Mouse (Mus musculus): Measurements from ENCODE around the gene Apbb1. TPM values are rescaled to one million over a fixed set of nuclear protein-coding genes. Genes with fewer than 3 reads are reported as not detected.

The Apbb1 gene
- polyA plus RNA-seq, 1 experiment, result 22.4 TPM

DNA sequence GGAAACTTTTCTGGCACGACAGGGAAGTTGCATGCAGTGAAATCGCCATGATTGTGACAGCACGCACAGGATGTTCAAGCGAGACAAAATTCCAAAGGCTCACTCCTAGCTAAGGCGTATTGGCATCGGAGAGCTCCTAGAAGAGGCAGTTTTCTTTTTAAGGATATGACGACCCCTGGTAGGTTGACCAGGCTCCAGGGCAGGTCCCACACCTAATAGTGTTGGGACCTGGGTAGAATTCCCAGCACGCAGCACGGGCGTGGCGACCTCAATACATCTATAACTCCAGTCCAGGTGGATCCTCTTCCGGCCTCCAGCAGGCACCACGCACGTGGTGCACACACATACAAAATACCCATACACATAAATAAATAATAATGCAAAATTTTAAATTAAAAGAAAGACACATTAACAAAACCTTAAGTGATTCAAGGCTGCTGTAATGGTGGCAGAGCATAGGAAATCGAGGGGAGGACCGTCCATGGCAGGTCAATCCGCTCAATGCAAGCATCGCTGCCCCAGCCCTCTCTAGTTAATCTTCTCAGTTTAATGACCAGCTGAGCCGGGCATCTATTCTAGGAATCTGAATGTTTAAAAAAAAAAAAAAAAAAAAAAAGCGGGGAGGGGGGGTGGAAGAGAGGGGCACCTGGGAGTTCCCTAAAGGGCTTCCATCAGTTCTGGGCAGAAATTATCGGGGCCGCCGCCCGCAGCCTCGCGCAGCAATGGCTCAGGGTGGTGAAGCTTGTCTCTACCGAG lies 27.8 kb downstream of the Apbb1 start:
- peak overlapping the region; percentile 10 for H3ac ChIP-seq (ENCODE audit: control insufficient read depth, insufficient read length, low read depth)
- H3K27me3 ChIP-seq (ENCODE audit: control insufficient read depth, insufficient read depth, insufficient read length), result no peaks in the 10 kb centered on the region
- H3K79me2 ChIP-seq (ENCODE audit: control insufficient read depth, insufficient read depth), result no peaks in the 10 kb centered on the region
- no peak for TF ChIP-seq MYOD1 (IDR thresholded peaks at IDR 0.05; ENCODE audit: control insufficient read depth, insufficient read length, low read depth)
- H3K36me3 ChIP-seq (ENCODE audit: control insufficient read depth, insufficient read depth), result peaks cover 9% of the 10 kb centered on the region
- no peaks in the 10 kb centered on the region for H3K79me3 ChIP-seq (ENCODE audit: low read depth)
- H3K4me3 ChIP-seq (ENCODE audit: insufficient read depth, poor library complexity, severe bottlenecking), result peak overlapping the region; percentile 44

DNA sequence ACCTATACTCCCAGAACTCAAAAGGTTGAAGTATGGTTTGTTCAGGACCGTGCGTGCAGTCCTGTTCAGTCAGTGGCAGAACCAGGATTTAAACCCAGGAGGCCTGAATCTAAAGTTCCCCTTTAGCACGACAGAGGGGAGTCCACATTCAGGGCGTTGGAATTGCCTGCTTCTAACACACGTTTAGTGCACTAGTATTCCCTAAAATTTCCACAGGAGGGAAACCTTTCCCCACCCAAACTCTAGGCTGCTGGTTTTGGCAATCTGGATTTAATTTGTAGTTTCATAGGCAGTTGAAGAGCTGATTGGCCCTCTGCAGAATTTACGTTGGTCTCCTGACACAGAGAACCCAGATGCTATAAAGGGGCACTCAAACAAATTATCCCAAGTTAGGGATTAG lies 32.4 kb downstream of the Apbb1 start:
- Histone ChIP-seq H3K79me3 (ENCODE audit: low read depth) (no peaks in the 10 kb centered on the region), H3K36me3 (ENCODE audit: control insufficient read depth, insufficient read depth) (no peaks in the 10 kb centered on the region), H3K79me2 (ENCODE audit: control insufficient read depth, insufficient read depth) (no peaks in the 10 kb centered on the region), H3K27me3 (ENCODE audit: control insufficient read depth, insufficient read depth, insufficient read length) (no peaks in the 10 kb centered on the region), H3ac (ENCODE audit: control insufficient read depth, insufficient read length, low read depth) (no peak overlapping the region), H3K4me3 (ENCODE audit: insufficient read depth, poor library complexity, severe bottlenecking) (no peak overlapping the region)
- TF ChIP-seq FOSL1 (IDR thresholded peaks at IDR 0.05; ENCODE audit: insufficient read depth, low read length, poor library complexity, severe bottlenecking), result no peak
- no peak for TF ChIP-seq MYOG (IDR thresholded peaks at IDR 0.05; ENCODE audit: control insufficient read depth, extremely low read depth, insufficient read length)
- no peak for TF ChIP-seq USF1 (IDR thresholded peaks at IDR 0.05; ENCODE audit: low read depth)
- no peak for TF ChIP-seq MAX (IDR thresholded peaks at IDR 0.05)
- TF ChIP-seq CTCF (IDR thresholded peaks at IDR 0.05; ENCODE audit: control insufficient read depth, insufficient read depth, insufficient read length), result no peak

DNA sequence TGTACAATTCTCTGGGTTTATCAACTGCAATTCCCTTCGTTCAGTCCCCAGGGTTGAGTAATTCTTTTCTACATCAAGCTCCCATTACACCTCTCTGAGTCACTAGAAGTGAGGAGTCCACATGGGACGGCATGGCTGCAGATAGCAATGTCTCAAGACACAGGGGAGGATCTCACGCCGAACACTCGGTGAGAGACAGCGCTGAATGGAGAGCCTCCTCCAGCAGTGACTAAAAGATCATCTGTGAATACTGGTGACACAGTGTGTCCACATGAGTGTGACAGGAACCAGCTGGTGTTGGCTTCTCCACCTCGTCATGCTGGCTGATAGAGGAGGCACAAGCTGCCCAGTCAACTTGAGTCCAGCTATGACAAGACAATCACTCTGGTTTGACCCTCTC lies 33.5 kb downstream of the Apbb1 start:
- TF ChIP-seq MYOD1 (IDR thresholded peaks at IDR 0.05; ENCODE audit: control insufficient read depth, insufficient read length, low read depth), result no peak
- TF ChIP-seq FOSL1 (IDR thresholded peaks at IDR 0.05; ENCODE audit: insufficient read depth, low read length, poor library complexity, severe bottlenecking), result no peak
- TF ChIP-seq MAX (IDR thresholded peaks at IDR 0.05), result no peak
- TF ChIP-seq CEBPB (IDR thresholded peaks at IDR 0.05; ENCODE audit: low read depth), result no peak
- TF ChIP-seq USF1 (IDR thresholded peaks at IDR 0.05; ENCODE audit: low read depth), result no peak
- no peak for TF ChIP-seq CTCF (IDR thresholded peaks at IDR 0.05; ENCODE audit: control insufficient read depth, insufficient read depth, insufficient read length)
- TF ChIP-seq MYOG (IDR thresholded peaks at IDR 0.05; ENCODE audit: control insufficient read depth, extremely low read depth, insufficient read length), result no peak
- H3K36me3 ChIP-seq (ENCODE audit: control insufficient read depth, insufficient read depth), result no peaks in the 10 kb centered on the region
- no peaks in the 10 kb centered on the region for H3K79me3 ChIP-seq (ENCODE audit: low read depth)
- H3K79me2 ChIP-seq (ENCODE audit: control insufficient read depth, insufficient read depth), result no peaks in the 10 kb centered on the region
- no peaks in the 10 kb centered on the region for H3K27me3 ChIP-seq (ENCODE audit: control insufficient read depth, insufficient read depth, insufficient read length)
- no peak overlapping the region for H3ac ChIP-seq (ENCODE audit: control insufficient read depth, insufficient read length, low read depth)
- no peak overlapping the region for H3K4me3 ChIP-seq (ENCODE audit: insufficient read depth, poor library complexity, severe bottlenecking)

DNA sequence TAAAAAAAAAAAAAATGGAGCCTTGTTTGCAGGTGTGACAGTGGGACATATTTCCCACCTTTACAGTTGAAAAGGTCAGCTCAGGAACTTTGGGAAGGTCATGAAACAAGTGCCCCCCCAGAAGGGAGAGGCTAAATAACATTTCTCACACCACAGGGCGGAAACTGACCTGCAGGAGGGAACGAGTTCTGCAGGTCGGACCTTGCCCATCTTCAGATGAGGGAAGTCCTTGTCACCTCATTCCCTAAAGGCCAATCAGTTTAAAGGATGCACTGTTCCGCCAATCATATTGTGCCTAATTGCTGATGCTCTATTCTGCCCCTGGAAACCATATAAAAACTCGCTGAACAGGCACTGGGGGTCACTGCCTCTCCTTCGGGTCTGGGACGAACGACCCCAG lies 35.5 kb downstream of the Apbb1 start:
- no peak overlapping the region for H3ac ChIP-seq (ENCODE audit: control insufficient read depth, insufficient read length, low read depth)
- TF ChIP-seq USF1 (IDR thresholded peaks at IDR 0.05; ENCODE audit: low read depth) (no peak), MYOD1 (IDR thresholded peaks at IDR 0.05; ENCODE audit: control insufficient read depth, insufficient read length, low read depth) (no peak), CTCF (IDR thresholded peaks at IDR 0.05; ENCODE audit: control insufficient read depth, insufficient read depth, insufficient read length) (no peak), MAX (IDR thresholded peaks at IDR 0.05) (no peak), MYOG (IDR thresholded peaks at IDR 0.05; ENCODE audit: control insufficient read depth, extremely low read depth, insufficient read length) (no peak)
- no peaks in the 10 kb centered on the region for H3K27me3 ChIP-seq (ENCODE audit: control insufficient read depth, insufficient read depth, insufficient read length)
- H3K36me3 ChIP-seq (ENCODE audit: control insufficient read depth, insufficient read depth), result no peaks in the 10 kb centered on the region
- no peaks in the 10 kb centered on the region for H3K79me2 ChIP-seq (ENCODE audit: control insufficient read depth, insufficient read depth)
- no peak overlapping the region for H3K4me3 ChIP-seq (ENCODE audit: insufficient read depth, poor library complexity, severe bottlenecking)
- H3K79me3 ChIP-seq (ENCODE audit: low read depth), result no peaks in the 10 kb centered on the region

DNA sequence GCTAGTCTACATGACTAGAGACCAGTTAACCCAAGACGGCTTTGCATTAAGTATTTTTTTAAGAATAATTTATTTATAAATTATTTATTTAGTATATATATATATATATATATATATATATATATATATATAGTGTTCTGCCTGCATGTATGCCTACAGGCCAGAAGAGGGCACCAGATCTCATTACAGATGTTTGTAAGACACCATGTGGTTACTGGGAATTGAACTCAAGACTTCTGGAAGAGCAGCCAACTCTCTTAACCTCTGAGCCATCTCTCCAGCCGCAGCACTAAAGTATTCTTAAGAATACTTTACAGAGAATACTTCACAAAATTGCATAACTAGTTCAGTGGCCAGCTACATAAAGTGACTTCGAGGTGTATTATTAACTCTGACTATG lies 47.3 kb downstream of the Apbb1 start:
- Histone ChIP-seq H3K4me3 (ENCODE audit: insufficient read depth, poor library complexity, severe bottlenecking) (no peak overlapping the region), H3K79me3 (ENCODE audit: low read depth) (no peaks in the 10 kb centered on the region), H3ac (ENCODE audit: control insufficient read depth, insufficient read length, low read depth) (no peak overlapping the region), H3K79me2 (ENCODE audit: control insufficient read depth, insufficient read depth) (no peaks in the 10 kb centered on the region), H3K36me3 (ENCODE audit: control insufficient read depth, insufficient read depth) (no peaks in the 10 kb centered on the region), H3K27me3 (ENCODE audit: control insufficient read depth, insufficient read depth, insufficient read length) (no peaks in the 10 kb centered on the region)
- no peak for TF ChIP-seq MAX (IDR thresholded peaks at IDR 0.05)
- TF ChIP-seq MYOD1 (IDR thresholded peaks at IDR 0.05; ENCODE audit: control insufficient read depth, insufficient read length, low read depth), result no peak
- TF ChIP-seq CTCF (IDR thresholded peaks at IDR 0.05; ENCODE audit: control insufficient read depth, insufficient read depth, insufficient read length), result no peak
- no peak for TF ChIP-seq CEBPB (IDR thresholded peaks at IDR 0.05; ENCODE audit: low read depth)
- TF ChIP-seq FOSL1 (IDR thresholded peaks at IDR 0.05; ENCODE audit: insufficient read depth, low read length, poor library complexity, severe bottlenecking), result no peak
- TF ChIP-seq MYOG (IDR thresholded peaks at IDR 0.05; ENCODE audit: control insufficient read depth, extremely low read depth, insufficient read length), result no peak
- TF ChIP-seq USF1 (IDR thresholded peaks at IDR 0.05; ENCODE audit: low read depth), result no peak

DNA sequence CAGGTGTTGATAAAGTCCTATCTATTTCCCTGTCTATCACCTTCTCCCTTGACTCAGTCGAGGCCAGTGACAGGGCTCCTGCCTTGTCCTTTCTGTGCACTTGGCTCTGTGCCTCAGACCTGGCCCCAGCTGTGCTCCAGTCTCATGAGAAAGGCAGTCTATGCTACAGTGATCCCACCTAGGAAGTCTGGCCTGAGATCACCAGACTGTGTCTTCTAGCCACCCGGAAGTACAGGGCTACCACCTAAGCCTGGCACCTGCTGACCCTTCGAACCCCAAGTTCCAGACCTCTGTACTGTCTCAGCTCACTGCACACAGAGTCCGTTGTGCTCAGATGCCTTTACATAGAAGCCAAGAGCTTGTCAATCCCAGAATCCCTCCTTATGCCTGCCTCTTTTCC lies 53.4 kb downstream of the Apbb1 start:
- Histone ChIP-seq H3K79me2 (ENCODE audit: control insufficient read depth, insufficient read depth) (no peaks in the 10 kb centered on the region), H3K79me3 (ENCODE audit: low read depth) (no peaks in the 10 kb centered on the region), H3ac (ENCODE audit: control insufficient read depth, insufficient read length, low read depth) (no peak overlapping the region), H3K27me3 (ENCODE audit: control insufficient read depth, insufficient read depth, insufficient read length) (no peaks in the 10 kb centered on the region), H3K4me3 (ENCODE audit: insufficient read depth, poor library complexity, severe bottlenecking) (no peak overlapping the region), H3K36me3 (ENCODE audit: control insufficient read depth, insufficient read depth) (no peaks in the 10 kb centered on the region)
- TF ChIP-seq MYOG (IDR thresholded peaks at IDR 0.05; ENCODE audit: control insufficient read depth, extremely low read depth, insufficient read length), result no peak
- TF ChIP-seq FOSL1 (IDR thresholded peaks at IDR 0.05; ENCODE audit: insufficient read depth, low read length, poor library complexity, severe bottlenecking), result no peak
- TF ChIP-seq MYOD1 (IDR thresholded peaks at IDR 0.05; ENCODE audit: control insufficient read depth, insufficient read length, low read depth), result no peak
- TF ChIP-seq CEBPB (IDR thresholded peaks at IDR 0.05; ENCODE audit: low read depth), result no peak
- no peak for TF ChIP-seq MAX (IDR thresholded peaks at IDR 0.05)
- no peak for TF ChIP-seq CTCF (IDR thresholded peaks at IDR 0.05; ENCODE audit: control insufficient read depth, insufficient read depth, insufficient read length)
- TF ChIP-seq USF1 (IDR thresholded peaks at IDR 0.05; ENCODE audit: low read depth), result no peak

Measured in C2C12 (cell line).